Mouse (Mus musculus): ENCODE results near the gene Ppib. TPM values are rescaled to one million over a fixed set of nuclear protein-coding genes. Genes with fewer than 3 reads are reported as not detected.
A peak's percentile ranks its signal among the peaks of the same experiment; 100 is the strongest.

Gene Ppib
- total RNA-seq, 4 experiments from 2014 or later, result 91.5 to 108 (median 105) TPM

GRCm38 (mm10) chr9:66072754-66073153 lies 12.7 kb downstream of the Ppib start:
- DNase-seq (ENCODE audit: low spot score), result no peak

GRCm38 (mm10) chr9:66078072-66078471 lies 18.1 kb downstream of the Ppib start:
- no peak for DNase-seq (ENCODE audit: low spot score)

- no peak for DNase-seq (ENCODE audit: low spot score)
Measured at GRCm38 (mm10) chr9:66078493-66078892, 18.5 kb downstream of the Ppib start.

- DNase-seq (ENCODE audit: low spot score), result no peak
Measured at GRCm38 (mm10) chr9:66080804-66081459, 20.9 kb downstream of the Ppib start.

- DNase-seq (ENCODE audit: low spot score), result no peak
Measured at GRCm38 (mm10) chr9:66081999-66082398, 22.0 kb downstream of the Ppib start.

- DNase-seq (ENCODE audit: low spot score), result no peak
Measured at GRCm38 (mm10) chr9:66084171-66084570, 24.1 kb downstream of the Ppib start.

GRCm38 (mm10) chr9:66087062-66087461 lies 27.0 kb downstream of the Ppib start:
- no peak for DNase-seq (ENCODE audit: low spot score)

- peak; percentile 30 for DNase-seq (ENCODE audit: low spot score)
Measured at GRCm38 (mm10) chr9:66088411-66088810, 28.4 kb downstream of the Ppib start.

- no peak for DNase-seq (ENCODE audit: low spot score)
Measured at GRCm38 (mm10) chr9:66090593-66091244, 30.7 kb downstream of the Ppib start.

GRCm38 (mm10) chr9:66091327-66092231 lies 31.6 kb downstream of the Ppib start:
- no peak for DNase-seq (ENCODE audit: low spot score)

- no peak for DNase-seq (ENCODE audit: low spot score)
Measured at GRCm38 (mm10) chr9:66092664-66093063, 32.6 kb downstream of the Ppib start.

- DNase-seq (ENCODE audit: low spot score), result no peak
Measured at GRCm38 (mm10) chr9:66101577-66101976, 41.6 kb downstream of the Ppib start.

GRCm38 (mm10) chr9:66102668-66103067 lies 42.6 kb downstream of the Ppib start:
- DNase-seq (ENCODE audit: low spot score), result no peak

- DNase-seq (ENCODE audit: low spot score), result no peak
Measured at GRCm38 (mm10) chr9:66104601-66105000, 44.6 kb downstream of the Ppib start.

- DNase-seq (ENCODE audit: low spot score), result no peak
Measured at GRCm38 (mm10) chr9:66105168-66105567, 45.1 kb downstream of the Ppib start.

- no peak for DNase-seq (ENCODE audit: low spot score)
Measured at GRCm38 (mm10) chr9:66109574-66109973, 49.6 kb downstream of the Ppib start.

GRCm38 (mm10) chr9:66110126-66110525 lies 50.1 kb downstream of the Ppib start:
- DNase-seq (ENCODE audit: low spot score), result no peak

- DNase-seq (ENCODE audit: low spot score), result no peak
Measured at GRCm38 (mm10) chr9:66110611-66111379, 50.8 kb downstream of the Ppib start.

GRCm38 (mm10) chr9:66114341-66114740 lies 54.3 kb downstream of the Ppib start:
- no peak for DNase-seq (ENCODE audit: low spot score)
